Mouse (Mus musculus): ENCODE measurements around the gene Epn2.

Epn2 gene

GRCm38 (mm10) chr11:61578983-61579877 is at the start of gene Epn2:
TSS of gene Epn2 (minus strand) at chr11:61579687.
- DNase-seq (ENCODE audit: low read depth, low spot score) = peak; percentile 67

DNA sequence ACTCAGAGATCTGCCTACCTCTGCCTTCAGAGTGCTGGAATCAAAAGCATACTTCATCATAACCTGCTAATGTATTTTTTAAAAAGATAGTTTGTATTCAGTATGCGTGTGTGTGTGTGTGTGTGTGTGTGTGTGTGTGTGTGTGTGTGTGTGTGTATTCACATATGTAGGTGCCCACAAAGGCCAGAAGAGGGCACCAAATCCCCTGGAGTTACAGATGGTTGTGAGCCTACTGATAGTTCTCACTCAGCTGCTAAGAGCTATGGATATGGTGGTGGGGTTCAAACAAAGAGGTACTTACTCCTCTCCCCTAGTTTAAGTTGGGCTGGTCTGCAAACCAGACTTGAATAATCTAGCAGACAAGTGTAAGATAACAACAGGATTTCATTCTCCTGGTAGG is 47.0 kb upstream of the Epn2 start:
- DNase-seq (ENCODE audit: low read depth, low spot score) = no peak

DNA sequence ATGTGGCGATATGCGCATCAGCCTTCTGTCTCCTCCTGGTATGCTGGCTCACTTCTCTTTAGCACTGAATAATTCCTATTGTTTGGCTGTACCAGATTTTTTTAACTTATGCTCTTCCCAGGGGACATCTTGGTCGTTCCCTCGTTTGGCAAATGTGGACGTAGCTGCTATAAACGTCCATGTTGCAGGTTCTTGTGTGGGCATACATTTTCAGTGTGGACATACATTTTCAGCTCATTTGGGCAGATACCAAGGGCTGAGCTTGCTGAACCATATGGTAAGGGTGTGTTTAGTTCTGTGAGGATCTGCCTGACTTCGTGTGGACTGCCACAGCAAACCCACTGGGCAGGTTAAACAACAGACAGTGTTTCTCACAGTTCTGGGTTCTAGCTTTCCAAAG is 45.6 kb upstream of the Epn2 start:
- no peak for DNase-seq (ENCODE audit: low read depth, low spot score)

DNA sequence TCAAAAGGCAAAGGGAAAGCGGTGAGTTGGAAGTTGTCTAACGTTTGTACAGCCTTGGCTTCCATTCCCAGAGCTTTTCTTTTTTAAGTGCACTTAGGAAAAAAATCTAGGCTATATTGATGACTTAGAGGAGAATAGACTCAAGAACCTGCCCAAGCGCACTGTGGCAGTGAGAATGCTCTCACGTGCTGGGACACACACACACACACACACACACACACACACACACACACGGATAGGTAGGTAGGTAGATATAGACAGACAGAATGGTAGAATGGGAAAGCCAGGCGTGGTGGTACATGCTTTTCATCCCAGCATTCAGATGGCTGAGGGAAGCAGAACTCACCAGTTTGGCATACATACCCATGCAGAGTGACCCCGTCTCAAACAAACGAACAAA is 41.3 kb upstream of the Epn2 start:
- DNase-seq (ENCODE audit: low read depth, low spot score) = no peak

DNA sequence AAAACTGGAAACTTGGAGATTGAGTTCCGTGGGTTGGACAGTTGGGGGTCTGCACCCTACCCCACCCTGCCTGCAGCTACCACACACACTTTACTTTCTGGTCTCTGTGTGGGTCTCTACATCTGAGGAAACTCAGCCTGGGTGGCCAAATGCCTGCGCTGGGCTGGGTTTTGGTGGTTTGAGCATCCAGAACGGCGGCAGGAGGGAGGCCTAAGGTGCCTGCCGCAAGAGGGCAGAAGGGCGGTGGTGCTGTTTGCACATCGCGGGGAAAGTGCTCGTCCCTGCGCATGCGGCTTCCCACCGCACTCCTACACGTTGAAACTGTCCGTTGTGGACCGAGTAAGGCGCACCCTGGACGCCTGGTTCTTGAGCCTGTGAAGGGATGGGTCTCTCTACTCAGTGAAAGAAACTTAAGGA is 40.8 kb upstream of the Epn2 start:
- peak; percentile 48 for DNase-seq (ENCODE audit: low read depth, low spot score)

- peak; percentile 73 for DNase-seq (ENCODE audit: low read depth, low spot score)
These were observed 40.3 kb upstream of the Epn2 start for GRCm38 (mm10) chr11:61619791-61620241.

DNA sequence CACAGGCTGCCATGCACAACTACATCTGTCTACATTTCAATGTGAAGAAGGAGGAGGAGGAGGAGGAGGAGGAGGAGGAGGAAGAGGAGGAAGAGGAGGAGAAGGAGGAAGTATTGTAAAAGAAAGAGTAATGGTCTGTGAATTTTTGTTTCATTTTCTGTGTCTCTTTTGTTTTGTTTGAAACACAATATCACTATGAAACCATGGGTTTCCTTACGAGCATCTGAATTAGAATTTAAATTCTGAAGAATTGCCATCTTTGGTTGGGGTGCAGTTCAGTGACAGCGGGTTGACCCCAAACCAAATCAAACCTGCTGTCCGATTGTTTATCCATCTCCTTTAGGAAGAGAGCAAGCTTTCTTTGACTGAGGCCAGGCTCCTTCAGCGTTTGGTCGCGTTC is 39.9 kb upstream of the Epn2 start:
- DNase-seq (ENCODE audit: low read depth, low spot score) = no peak

DNA sequence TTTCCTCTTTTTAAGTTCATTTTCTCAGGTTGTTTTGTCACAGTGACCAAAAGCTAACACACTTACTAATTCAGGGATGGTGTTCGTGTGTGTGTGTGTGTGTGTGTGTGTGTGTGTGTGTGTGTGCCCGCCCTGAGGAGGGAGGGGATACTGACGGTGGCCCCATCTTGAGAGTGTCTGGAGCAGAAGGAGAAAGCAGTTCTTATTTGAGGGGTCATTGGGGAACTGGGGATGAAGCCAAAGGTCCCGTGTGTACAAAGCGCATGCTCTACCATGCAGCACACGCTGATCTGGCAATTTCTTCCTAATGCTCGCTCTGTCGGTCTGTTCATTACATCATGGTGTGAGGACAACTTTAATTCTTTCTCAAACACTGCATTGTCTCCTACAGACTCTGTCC is 39.1 kb upstream of the Epn2 start:
- DNase-seq (ENCODE audit: low read depth, low spot score) = no peak

GRCm38 (mm10) chr11:61618131-61618530 is 38.6 kb upstream of the Epn2 start:
- peak; percentile 28 for DNase-seq (ENCODE audit: low read depth, low spot score)

DNA sequence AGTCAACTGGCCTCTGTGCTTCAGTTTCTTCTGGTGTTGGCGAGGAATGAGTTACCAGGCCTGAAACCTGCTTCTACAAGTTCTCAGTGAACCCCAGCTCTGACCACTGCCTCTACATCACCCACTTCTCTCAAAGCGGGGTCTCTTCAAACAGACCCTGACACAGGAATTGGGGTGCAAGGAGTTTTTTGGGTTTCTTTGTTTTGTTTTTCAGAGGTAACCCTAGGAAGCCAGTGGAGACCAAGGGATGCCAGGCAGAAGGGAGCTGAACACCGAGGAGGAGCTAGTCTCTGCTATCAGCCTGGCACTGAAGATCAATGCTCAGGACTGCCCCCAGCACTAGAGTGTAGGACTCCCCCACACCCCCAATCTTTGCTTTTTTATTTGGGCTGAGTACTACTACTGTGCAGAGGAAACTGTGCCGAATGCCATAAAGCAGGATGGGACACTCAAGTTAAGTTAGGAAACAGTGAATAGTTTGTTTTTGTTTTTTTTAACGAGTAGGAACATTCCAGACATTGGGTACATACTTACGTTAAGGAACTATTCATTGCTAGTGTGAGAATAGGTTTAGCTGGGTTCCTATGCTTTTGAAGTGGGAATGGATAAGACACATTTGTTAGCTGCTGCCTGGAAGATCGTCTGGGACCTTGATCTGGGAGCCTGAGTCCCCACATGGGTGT is 37.9 kb upstream of the Epn2 start:
- no peak for DNase-seq (ENCODE audit: low read depth, low spot score)

DNA sequence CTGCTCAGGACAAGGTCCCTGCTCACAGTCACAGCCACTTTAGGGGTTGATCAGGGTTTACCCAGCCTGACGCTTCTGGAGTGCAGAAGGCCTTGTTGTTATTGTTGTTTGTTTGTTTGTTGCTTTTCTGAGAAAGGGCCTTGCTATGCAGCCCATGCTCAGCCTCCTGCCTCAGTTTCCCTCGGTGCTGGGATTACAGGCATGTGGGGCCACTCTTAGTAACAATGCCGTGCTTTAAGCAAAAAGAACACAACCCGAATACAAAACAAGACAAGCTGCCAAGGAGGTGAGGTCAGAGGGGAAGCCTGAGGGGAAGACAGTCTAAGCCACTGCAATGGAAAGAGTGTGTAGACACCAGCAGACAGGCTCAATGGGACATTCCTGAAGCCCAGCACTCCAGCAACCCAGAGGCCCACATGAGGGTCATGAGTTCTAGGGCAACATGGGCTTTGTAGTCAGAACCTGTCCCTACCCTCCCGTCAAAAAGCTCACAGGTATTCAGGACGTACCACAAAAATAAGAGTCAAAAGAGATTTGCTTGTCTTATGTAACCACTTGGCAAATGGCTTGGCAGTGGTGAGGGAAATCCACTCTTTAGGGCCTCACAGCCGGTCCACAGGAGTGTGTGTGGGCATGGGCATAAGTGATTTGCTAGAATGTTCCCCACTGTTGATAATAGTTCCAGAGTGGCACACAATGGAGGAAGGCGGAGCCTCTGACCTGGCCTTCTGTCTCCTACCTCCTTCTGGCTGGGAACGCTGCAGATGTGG is 37.2 kb upstream of the Epn2 start:
- DNase-seq (ENCODE audit: low read depth, low spot score) = peak; percentile 65

DNA sequence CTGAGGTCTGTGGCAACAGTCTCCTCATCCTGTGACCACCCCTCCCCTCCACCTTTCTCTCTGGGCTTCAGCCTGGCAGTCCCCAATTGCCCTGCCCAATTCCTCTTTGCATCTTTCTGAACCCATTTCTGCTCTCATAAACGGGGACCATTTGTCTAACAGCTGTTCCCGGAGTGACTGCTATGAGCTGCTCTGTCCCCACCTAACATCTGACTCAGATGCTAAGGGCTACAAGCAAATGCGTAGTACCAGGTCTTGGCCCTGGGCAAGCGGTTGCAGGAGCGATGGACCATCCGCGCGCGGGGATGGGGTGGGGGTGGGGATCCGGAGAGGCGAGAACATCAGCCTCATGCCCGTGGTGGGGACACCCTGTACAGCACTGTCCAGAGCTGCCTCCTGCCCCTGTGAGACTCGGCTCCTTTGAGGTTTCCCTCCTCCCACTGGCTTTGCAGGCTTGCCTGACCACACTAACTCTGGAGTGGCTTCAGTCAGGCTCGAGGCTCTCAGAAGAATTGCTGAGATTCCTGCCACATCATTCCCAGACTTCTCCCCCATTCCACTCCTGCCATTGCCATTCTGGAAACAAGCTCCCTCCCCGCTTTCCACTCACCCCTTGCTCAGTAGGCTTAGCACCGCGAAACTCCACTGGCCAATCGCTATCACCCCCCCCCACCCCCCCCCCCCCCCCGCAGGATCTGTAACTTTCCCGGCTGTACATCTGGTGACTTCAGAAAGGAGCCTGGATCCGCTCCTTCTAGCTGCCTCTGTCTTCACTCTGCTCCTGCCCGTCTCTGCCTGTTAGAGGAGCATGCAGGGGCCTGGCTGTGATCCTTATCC is 36.4 kb upstream of the Epn2 start:
- peak; percentile 69 for DNase-seq (ENCODE audit: low read depth, low spot score)

DNA sequence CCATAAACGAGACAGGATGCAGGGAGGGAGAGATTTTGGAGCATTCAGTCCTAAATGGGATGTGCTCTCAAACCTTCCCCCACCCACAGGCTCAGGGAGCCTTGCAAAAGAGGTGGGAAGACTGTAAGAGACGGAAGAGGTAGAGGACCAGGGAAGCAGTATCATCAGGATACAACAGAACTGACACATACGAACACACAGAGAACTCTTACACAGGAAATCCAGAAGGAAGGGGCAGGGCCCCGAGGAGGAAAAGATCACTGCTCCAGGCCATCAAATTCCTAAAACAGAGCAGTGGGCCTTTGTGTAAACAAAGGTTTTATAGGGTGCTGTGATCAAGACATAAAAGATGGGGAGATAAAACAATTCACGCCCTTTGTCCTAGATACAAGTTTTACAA is 34.9 kb upstream of the Epn2 start:
- DNase-seq (ENCODE audit: low read depth, low spot score) = no peak

DNA sequence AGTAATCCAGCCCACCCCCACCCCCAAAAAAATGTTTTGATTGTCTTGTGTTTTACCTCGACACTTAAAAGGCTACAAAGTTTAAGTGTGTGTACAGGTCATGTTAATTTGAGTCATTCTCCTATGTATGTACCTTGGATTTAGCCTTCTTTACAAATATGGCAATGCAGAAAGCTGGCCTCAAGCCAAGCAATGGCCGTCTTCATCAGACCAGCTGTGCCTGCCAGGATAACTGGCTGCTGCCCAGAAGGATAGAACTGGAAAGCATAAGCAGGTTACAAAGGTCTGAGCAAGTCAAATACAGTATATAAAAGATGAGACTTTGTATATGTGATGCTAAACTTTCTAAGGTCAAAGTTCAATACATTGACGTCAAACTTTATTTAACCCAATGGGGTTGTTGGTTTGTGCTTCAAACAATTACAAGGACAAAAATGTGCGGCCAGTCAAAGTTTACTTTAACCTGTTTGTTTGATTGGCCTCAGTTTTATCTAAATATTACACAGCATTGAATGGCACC is 32.7 kb upstream of the Epn2 start:
- no peak for DNase-seq (ENCODE audit: low read depth, low spot score)

GRCm38 (mm10) chr11:61611197-61611596 is 31.7 kb upstream of the Epn2 start:
- DNase-seq (ENCODE audit: low read depth, low spot score) = no peak

DNA sequence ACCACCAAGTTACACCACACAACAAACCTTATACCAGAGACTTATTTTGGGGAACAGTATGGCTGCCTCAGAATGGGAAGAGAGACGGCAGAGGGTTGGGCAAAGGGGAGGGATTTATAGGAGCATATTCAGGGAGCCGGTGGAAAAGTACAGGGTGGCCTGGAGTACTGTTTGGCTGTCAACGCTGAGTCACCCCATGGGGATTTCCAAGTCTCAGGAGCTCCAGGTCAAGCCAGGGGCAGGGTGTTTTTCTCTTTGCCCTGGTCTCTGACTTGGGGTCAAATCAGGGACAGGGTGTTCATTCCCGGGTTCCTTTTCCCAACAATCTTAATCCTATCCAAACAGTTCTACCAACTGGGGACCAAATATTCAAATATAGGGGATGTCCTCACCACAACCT is 28.6 kb upstream of the Epn2 start:
- peak; percentile 93 for DNase-seq (ENCODE audit: low read depth, low spot score)

DNA sequence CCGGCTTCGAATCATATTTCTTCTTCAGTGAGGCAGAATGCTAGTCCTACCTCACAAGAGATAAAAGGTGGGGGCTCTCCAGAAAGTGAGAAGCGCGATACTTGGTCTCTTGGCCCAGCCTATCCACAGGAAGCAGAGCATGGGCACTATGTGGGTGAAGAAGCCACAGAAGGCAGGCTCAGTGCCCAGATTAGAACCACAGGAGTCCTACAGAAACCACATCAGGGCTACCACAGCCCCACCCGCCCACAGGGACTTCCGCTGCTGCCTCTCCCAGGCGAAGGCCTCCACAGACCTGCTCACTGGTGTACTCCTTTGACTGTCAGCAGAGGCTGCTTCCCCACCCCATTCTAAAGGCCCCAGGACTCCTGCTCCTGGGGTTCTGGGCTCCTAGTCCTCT is 23.2 kb upstream of the Epn2 start:
- peak; percentile 89 for DNase-seq (ENCODE audit: low read depth, low spot score)

GRCm38 (mm10) chr11:61601465-61601864 is 22.0 kb upstream of the Epn2 start:
- DNase-seq (ENCODE audit: low read depth, low spot score) = no peak

DNA sequence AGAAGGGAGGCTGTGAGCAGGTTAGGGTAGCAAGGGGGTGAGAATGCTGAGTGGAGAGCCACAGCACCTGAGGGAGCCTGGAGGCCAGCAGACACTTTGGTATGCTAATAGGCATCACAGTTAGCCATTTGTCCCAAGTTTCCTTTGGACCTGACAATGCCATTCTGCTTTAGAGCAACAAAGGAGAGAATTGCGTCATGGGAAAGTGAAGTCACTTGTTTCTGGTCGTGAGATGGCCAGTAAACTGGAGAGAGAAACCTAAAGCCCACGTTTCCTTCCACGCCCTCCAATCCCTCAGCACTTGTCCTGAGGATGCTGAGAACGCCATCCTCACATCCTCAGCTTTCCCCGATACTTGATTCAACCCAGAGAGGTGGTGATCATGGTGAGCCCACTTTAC is 18.9 kb upstream of the Epn2 start:
- DNase-seq (ENCODE audit: low read depth, low spot score) = peak; percentile 49

DNA sequence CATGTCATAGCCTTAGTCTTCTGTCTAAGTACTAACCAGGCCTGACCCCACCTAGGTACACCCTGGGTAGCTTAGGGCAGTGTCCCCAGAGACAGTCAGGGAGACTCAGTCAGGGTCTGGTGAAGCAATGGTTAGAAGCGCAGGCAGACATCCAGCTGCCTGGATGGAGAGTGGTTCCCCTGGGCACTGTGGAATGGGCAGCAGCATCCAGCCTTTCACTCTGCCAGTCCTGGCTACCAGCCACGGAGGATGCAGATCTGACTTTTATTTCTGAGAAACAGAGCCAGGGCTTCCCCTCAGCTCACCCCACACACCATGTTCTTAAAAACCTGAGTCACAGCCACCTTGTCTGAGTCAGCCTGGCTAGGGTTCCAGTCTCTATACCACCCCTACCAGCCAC is 18.0 kb upstream of the Epn2 start:
- peak; percentile 93 for DNase-seq (ENCODE audit: low read depth, low spot score)

GRCm38 (mm10) chr11:61593069-61593468 is 13.6 kb upstream of the Epn2 start:
- DNase-seq (ENCODE audit: low read depth, low spot score) = no peak

Measured in 3T3-L1 (cell line).